11 mouse cellular contexts compared by ENCODE assay signal in the genomic region with DNA sequence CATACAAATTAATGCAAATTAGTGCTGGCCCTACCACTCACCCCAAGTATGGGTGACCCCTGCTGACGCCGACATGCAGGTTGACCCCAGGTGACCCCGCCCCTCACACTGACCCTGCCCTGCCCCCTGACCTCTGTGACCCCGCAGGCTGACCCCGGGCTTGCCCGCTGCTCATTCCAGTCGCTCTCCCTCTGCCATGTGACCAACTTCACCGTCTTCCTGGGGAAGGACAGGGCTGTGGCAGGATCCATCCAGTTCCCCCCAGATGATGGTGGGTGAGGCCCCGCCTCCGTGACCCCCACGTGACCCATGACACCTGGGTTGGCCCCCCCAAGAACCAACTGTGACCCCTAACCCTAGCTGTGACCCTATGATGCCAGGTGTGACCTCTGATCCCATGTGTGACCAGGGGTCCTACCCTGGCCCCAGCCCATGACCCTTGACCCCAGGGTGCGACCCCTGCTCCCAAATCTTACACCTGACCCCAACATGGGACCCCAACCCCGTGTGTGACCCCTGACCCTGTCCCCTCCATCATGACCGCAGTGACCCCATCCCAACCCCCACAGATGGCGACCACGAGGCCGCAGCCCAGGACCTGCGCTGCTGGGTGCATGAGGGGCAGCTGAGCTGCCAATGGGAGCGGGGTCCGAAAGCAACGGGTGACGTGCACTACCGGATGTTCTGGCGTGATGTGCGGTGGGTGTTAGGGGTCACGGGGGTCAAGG. TPM values are rescaled to one million over a fixed set of nuclear protein-coding genes. Genes with fewer than 3 reads are reported as not detected.
DNase-seq lines count a peak whose midpoint lies in the region; TF ChIP-seq lines count a peak whose summit lies in the region.
"Had no signal": no experiment of that assay in that cellular context is flagged by ENCODE, and none has a peak within 500 bp of the region (broad histone marks: within the 10 kb centered on the region; RNA-seq: fewer than 3 reads in every experiment).

No protein-coding gene starts in this region.

- WGBS in limb, embryonic 10.5 days: 95% methylated on average over 26 of the region's 26 CpGs

- in situ Hi-C loops in ES-E14 (cut with MboI; ENCODE audit: low sequenced_read_pairs in 2 of 2, unreplicated experiment in 2 of 2): no loop called here

- peak overlapping the region; percentile 62; the same call in 1 of the 2 replicates for H3K27ac ChIP-seq in ES-E14 (ENCODE audit: insufficient read depth, low read depth, low read length, poor library complexity, severe bottlenecking)
- H3K27ac ChIP-seq in limb, embryonic 10.5 days: no peak overlapping the region
- H3K27ac ChIP-seq: embryonic facial prominence, embryonic 13.5 days; heart, adult 2 months; liver, embryonic 14.5 days had no signal

- DNase-seq in adrenal gland, postnatal 10 days: peak; percentile 17
- DNase-seq in adrenal gland, adult 8-10 months: no peak
- DNase-seq in layer of hippocampus, postnatal 10 days (ENCODE audit: low spot score in 2 of 2): peak; percentile 28 to 50
- DNase-seq in layer of hippocampus, adult 11-12 months (ENCODE audit: low spot score): no peak
- DNase-seq in ES-E14 (ENCODE audit: low read depth, low spot score): no peak
- DNase-seq in limb, embryonic 10.5 days (ENCODE audit: low spot score): peak; percentile 31
- no peak for DNase-seq in embryo, embryonic 9.5 days (ENCODE audit: extremely low spot score)
- DNase-seq in embryo, embryonic 10.5 days (ENCODE audit: low spot score): no peak

- peaks cover 26% of the 10 kb centered on the region; the same call in 1 of the 2 replicates for H3K36me3 ChIP-seq in ES-E14 (ENCODE audit: control insufficient read depth, insufficient read depth, low read length, poor library complexity, severe bottlenecking)
- peaks cover 40% of the 10 kb centered on the region for H3K36me3 ChIP-seq in limb, embryonic 10.5 days

- peaks cover 4% of the 10 kb centered on the region; the same call in 1 of the 2 replicates for H3K9me3 ChIP-seq in ES-E14 (ENCODE audit: control insufficient read depth, insufficient read depth, low read depth, low read length)
- peaks cover 48% of the 10 kb centered on the region for H3K9me3 ChIP-seq in limb, embryonic 10.5 days (replicated peaks)

- H3K4me3 ChIP-seq in ES-E14 (ENCODE audit: insufficient read depth in 1 of 2, low read depth in 1 of 2, low read length in 2 of 2, poor library complexity in 1 of 2, severe bottlenecking in 1 of 2): no peak overlapping the region
- no peak overlapping the region for H3K4me3 ChIP-seq in limb, embryonic 10.5 days
- H3K4me3 ChIP-seq: embryonic facial prominence, embryonic 13.5 days; heart, adult 2 months had no signal

- no peaks in the 10 kb centered on the region for H3K27me3 ChIP-seq in limb, embryonic 10.5 days (ENCODE audit: low read depth, poor library complexity, severe bottlenecking)
- H3K27me3 ChIP-seq: embryonic facial prominence, embryonic 13.5 days had no signal

- H3K4me1 ChIP-seq in ES-E14 (ENCODE audit: control insufficient read depth in 2 of 2, insufficient read depth in 2 of 2, low read length in 2 of 2, poor library complexity in 1 of 2): no peaks in the 10 kb centered on the region
- H3K4me1 ChIP-seq in limb, embryonic 10.5 days: peaks cover 4% of the 10 kb centered on the region; the same call in 1 of the 2 replicates
- H3K4me1 ChIP-seq: embryonic facial prominence, embryonic 13.5 days had no signal

- no peak overlapping the region for H3K9ac ChIP-seq in ES-E14 (ENCODE audit: insufficient read depth, low read depth, low read length, poor library complexity, severe bottlenecking)
- H3K9ac ChIP-seq: embryonic facial prominence, embryonic 13.5 days; liver, embryonic 14.5 days had no signal

TF ChIP-seq in ES-E14, 5 proteins besides CTCF, POLR2A, EP300 and RAD21:
- no peak for TF ChIP-seq ZC3H11A (IDR thresholded peaks at IDR 0.05; ENCODE audit: borderline replicate concordance, low read depth, low read length)
- no peak for TF ChIP-seq ZNF384 (IDR thresholded peaks at IDR 0.05; ENCODE audit: low read depth, low read length)
- no peak for TF ChIP-seq CHD2 (IDR thresholded peaks at IDR 0.05; ENCODE audit: low read depth, low read length)
- no peak for TF ChIP-seq HCFC1 (IDR thresholded peaks at IDR 0.05; ENCODE audit: borderline replicate concordance, insufficient read depth, low read length)
- TF ChIP-seq MAFK (IDR thresholded peaks at IDR 0.05; ENCODE audit: insufficient read depth, low read depth, low read length): no peak

RNA-seq across cellular contexts. Expression of a gene that starts 2.8 kb away (rescaled TPM):
- total RNA-seq in adrenal gland, postnatal 10 days (2021): 10 to 100 TPM; 10.3 to 13.5 TPM
- total RNA-seq in adrenal gland, adult 8-10 months (2022): 10 to 100 TPM in 1 of 4 experiments, 1 to 10 TPM in 3; 8.8 to 11.5 (median 9.1) TPM
- 1 to 10 TPM; 3.5 to 4.3 TPM for total RNA-seq in layer of hippocampus, postnatal 10 days (2021)
- 5.8 and 13.1 TPM in 2 replicates for total RNA-seq in ES-E14 (2012; rRNA removed)
- 2.9 and 4.1 TPM in 2 replicates for polyA plus RNA-seq in limb, embryonic 10.5 days (2016; fragmentation: Nextera tagmentation; extraction: Ambion mirVana)

RNA-seq across cellular contexts. Expression of a gene that starts 26.2 kb away (rescaled TPM):
- not detected for total RNA-seq in adrenal gland, postnatal 10 days (2021)
- not detected for total RNA-seq in adrenal gland, adult 8-10 months (2022)
- under 1 TPM in 1 of 2 experiments, not detected in 1; 0.11 TPM for total RNA-seq in layer of hippocampus, postnatal 10 days (2021)
- 0.13 and 0.85 TPM in 2 replicates for total RNA-seq in ES-E14 (2012; rRNA removed)
- not detected in 2 replicates for polyA plus RNA-seq in limb, embryonic 10.5 days (2016; fragmentation: Nextera tagmentation; extraction: Ambion mirVana)
- total RNA-seq: heart, adult 2 months had no signal
- polyA plus RNA-seq: embryonic facial prominence, embryonic 13.5 days; heart, adult 2 months; liver, embryonic 14.5 days had no signal

RNA-seq across cellular contexts. Expression of a gene that starts 52.3 kb away (rescaled TPM):
- total RNA-seq in adrenal gland, postnatal 10 days (2021): not detected
- not detected for total RNA-seq in adrenal gland, adult 8-10 months (2022)
- not detected for total RNA-seq in layer of hippocampus, postnatal 10 days (2021)
- total RNA-seq in ES-E14 (2012; rRNA removed): not detected in 2 replicates
- polyA plus RNA-seq in limb, embryonic 10.5 days (2016; fragmentation: Nextera tagmentation; extraction: Ambion mirVana): not detected in 2 replicates
- total RNA-seq: heart, adult 2 months had no signal
- polyA plus RNA-seq: embryonic facial prominence, embryonic 13.5 days; heart, adult 2 months; liver, embryonic 14.5 days had no signal

Comparison
In these comparisons a context has a peak if more than half of its experiments do, and no peak if none do; other contexts are left out.
1. DNase-seq: peak in adrenal gland, postnatal 10 days (single experiment), layer of hippocampus, postnatal 10 days (2 of 2) and limb, embryonic 10.5 days (single experiment); none in adrenal gland, adult 8-10 months (single experiment), layer of hippocampus, adult 11-12 months (single experiment), ES-E14 (single experiment), embryo, embryonic 9.5 days (single experiment) and embryo, embryonic 10.5 days (single experiment).